Mouse (Mus musculus) limb, embryonic 14.5 days (tissue): Measurements from ENCODE around the gene Sh3glb2. TPM values are rescaled to one million over a fixed set of nuclear protein-coding genes. Genes with fewer than 3 reads are reported as not detected.

ENCODE experiments used
- ATAC-seq: fragments of 200-750 bp; cut with Nextera tagmentation; 2 replicates; pipeline ENCODE4 v1.8.0; 2017; ENCODE audit warnings: low read depth, moderate number of reproducible peaks, moderate TSS enrichment; ENCODE audit not compliant: low FRiP score
- DNase-seq: peaks from one replicate; pipeline ENCODE4 v3.0.0-alpha.2; 2015; ENCODE audit warnings: low spot score
- H3K27ac ChIP-seq: fragments of 300-500 bp; sonication (generic); replicated peaks from 2 replicates; pipeline ENCODE4 v1.5.1; 2014; ENCODE audit warnings: low read depth, mild to moderate bottlenecking, low read length, moderate library complexity, mixed read lengths
- H3K27me3 ChIP-seq: fragments of 300-500 bp; sonication (generic); 2 replicates; pipeline ENCODE4 v1.6.1; 2014; ENCODE audit warnings: low read length, mixed read lengths; ENCODE audit not compliant: control insufficient read depth, insufficient read depth
- H3K36me3 ChIP-seq: fragments of 300-500 bp; sonication (generic); 2 replicates; pipeline ENCODE4 v1.6.1; 2014; ENCODE audit warnings: mild to moderate bottlenecking, low read length, moderate library complexity, mixed read lengths; ENCODE audit not compliant: control insufficient read depth, insufficient read depth
- H3K4me1 ChIP-seq: fragments of 300-500 bp; sonication (generic); 2 replicates; pipeline ENCODE4 v1.6.1; 2014; ENCODE audit warnings: antibody characterized with exemption, low read length, mixed read lengths; ENCODE audit not compliant: control insufficient read depth, insufficient read depth
- H3K4me2 ChIP-seq: fragments of 300-500 bp; sonication (generic); replicated peaks from 2 replicates; pipeline ENCODE4 v1.6.1; 2014; ENCODE audit warnings: low read depth, mild to moderate bottlenecking, low read length, moderate library complexity; ENCODE audit not compliant: severe bottlenecking
- H3K4me3 ChIP-seq: fragments of 300-500 bp; sonication (generic); replicated peaks from 2 replicates; pipeline ENCODE4 v1.5.1; 2014; ENCODE audit warnings: low read length
- H3K9ac ChIP-seq: fragments of 300-500 bp; sonication (generic); 2 replicates; pipeline ENCODE4 v1.6.1; 2014; ENCODE audit warnings: mild to moderate bottlenecking, low read depth, low read length, moderate library complexity; ENCODE audit not compliant: severe bottlenecking
- H3K9me3 ChIP-seq: fragments of 300-500 bp; sonication (generic); 2 replicates; pipeline ENCODE4 v1.6.1; 2016; ENCODE audit warnings: low read length; ENCODE audit not compliant: control insufficient read depth
- POLR2A ChIP-seq: fragments of 200-500 bp; IDR thresholded peaks from 2 replicates; pipeline ENCODE4 v1.8.0; 2012; ENCODE audit warnings: inconsistent platforms, mild to moderate bottlenecking, moderate library complexity, borderline replicate concordance; ENCODE audit not compliant: insufficient read depth, insufficient read length; ENCODE audit errors: extremely low read depth
- WGBS: fragments of 180-500 bp; shearing (Covaris S2); extraction: QIAGEN DNeasy Blood & Tissue Kit; methylation state at CpG from one replicate; pipeline ENCODE4 v1.1.7; 2014; 5-methylcytosine and 5-hydroxymethylcytosine counted together
- polyA plus RNA-seq, 2 experiments: library from polyadenylated mRNA; depleted of rRNA in 1 of 2; stranded (reverse) in 1 of 2; unstranded in 1 of 2; fragments of >200 nt; fragmentation: Nextera tagmentation in 1 of 2; extraction: Ambion mirVana in 1 of 2; gene quantifications; 2 replicates each; pipeline versions ENCODE4 v1.2.1 to v1.2.3; 2012 to 2014

Sh3glb2 gene
- polyA plus RNA-seq, 2 experiments, result 64.8 to 122 TPM

DNA sequence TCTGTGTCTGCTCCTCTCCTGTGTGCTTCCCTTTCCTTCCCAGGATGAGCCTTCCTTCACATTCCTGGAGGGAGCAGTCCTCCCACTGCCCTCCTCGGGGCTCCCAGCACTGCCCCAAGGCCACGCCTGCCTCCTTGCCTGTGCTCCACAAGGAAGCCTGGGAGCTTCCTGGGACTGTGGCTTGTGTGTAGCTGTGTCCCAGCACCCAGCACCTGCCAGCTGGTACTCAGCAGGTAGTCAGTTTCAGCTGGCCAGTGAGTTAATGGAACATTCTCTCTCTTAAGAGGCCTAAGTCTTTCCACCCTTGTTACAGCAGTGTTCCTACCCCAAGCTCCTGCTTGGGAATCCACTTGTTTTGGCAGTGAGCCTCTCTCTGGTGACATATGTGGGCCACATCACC, 43.7 kb upstream of the Sh3glb2 start:
- Histone ChIP-seq H3K4me2 (no peak overlapping the region), H3K4me1 (no peaks in the 10 kb centered on the region), H3K27ac (no peak overlapping the region), H3K9ac (no peak overlapping the region), H3K27me3 (no peaks in the 10 kb centered on the region), H3K9me3 (no peaks in the 10 kb centered on the region), H3K36me3 (peaks cover 60% of the 10 kb centered on the region), H3K4me3 (no peak overlapping the region)
- ATAC-seq (no peak), DNase-seq (no peak)
- 68% methylated on average over 2 of the region's 2 CpGs for WGBS
- no peak for TF ChIP-seq POLR2A

DNA sequence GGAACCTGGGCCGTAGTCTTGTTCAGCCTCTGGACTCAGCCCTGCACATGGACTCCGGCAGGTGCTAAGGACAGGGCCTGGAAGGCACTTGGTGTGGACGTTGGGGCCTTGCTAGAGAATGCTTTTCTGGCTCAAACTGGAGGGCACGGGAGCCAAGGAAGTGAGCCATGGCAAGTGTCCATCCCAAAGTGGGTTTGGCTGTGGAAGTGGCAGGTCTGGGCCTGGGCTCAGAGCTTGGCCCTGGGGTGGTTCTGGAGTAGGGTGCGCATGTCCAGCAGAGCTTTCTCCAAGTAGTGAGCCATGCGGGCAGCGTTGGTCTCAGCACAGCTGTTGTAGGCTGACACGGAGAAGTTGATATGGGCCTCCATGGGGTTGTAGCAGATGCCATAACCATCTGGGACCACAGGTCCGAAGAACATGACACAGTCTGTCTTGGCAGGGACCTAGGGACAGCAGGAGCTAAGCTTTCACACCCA, 43.3 kb upstream of the Sh3glb2 start:
- WGBS, result 83% methylated on average over 9 of the region's 9 CpGs
- Histone ChIP-seq H3K9ac (no peak overlapping the region), H3K27me3 (no peaks in the 10 kb centered on the region), H3K4me2 (no peak overlapping the region), H3K4me3 (no peak overlapping the region), H3K9me3 (no peaks in the 10 kb centered on the region), H3K27ac (no peak overlapping the region), H3K4me1 (no peaks in the 10 kb centered on the region), H3K36me3 (peaks cover 59% of the 10 kb centered on the region)
- TF ChIP-seq POLR2A, result no peak
- no peak for DNase-seq
- no peak for ATAC-seq

DNA sequence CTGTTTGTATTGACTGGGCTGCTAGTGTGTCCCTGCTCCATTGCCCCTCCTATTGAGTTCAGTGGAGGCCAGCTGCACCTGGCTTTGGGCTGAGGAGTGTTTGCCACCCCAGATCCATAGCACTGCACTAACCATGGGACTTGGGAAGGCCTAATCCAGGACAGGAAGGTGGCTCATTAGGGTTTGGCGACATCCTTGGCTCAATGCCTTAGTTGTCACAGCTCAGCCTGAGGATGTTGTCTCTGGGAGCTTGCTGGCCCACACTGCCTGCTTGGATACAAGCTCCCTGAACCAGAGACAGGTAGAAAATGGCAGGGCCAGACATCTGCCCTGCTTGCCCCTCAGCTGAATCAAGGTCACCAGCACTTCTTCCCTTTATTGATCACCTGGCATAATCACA, 42.4 kb upstream of the Sh3glb2 start:
- H3K9me3 ChIP-seq, result no peaks in the 10 kb centered on the region
- TF ChIP-seq POLR2A, result no peak
- DNase-seq (no peak), ATAC-seq (no peak)
- no peak overlapping the region for H3K4me3 ChIP-seq
- no peak overlapping the region for H3K27ac ChIP-seq
- no peak overlapping the region for H3K4me2 ChIP-seq
- peaks cover 60% of the 10 kb centered on the region for H3K36me3 ChIP-seq
- no peaks in the 10 kb centered on the region for H3K4me1 ChIP-seq
- H3K27me3 ChIP-seq, result no peaks in the 10 kb centered on the region
- H3K9ac ChIP-seq, result no peak overlapping the region
- 82% methylated on average over 1 of the region's 1 CpGs for WGBS

DNA sequence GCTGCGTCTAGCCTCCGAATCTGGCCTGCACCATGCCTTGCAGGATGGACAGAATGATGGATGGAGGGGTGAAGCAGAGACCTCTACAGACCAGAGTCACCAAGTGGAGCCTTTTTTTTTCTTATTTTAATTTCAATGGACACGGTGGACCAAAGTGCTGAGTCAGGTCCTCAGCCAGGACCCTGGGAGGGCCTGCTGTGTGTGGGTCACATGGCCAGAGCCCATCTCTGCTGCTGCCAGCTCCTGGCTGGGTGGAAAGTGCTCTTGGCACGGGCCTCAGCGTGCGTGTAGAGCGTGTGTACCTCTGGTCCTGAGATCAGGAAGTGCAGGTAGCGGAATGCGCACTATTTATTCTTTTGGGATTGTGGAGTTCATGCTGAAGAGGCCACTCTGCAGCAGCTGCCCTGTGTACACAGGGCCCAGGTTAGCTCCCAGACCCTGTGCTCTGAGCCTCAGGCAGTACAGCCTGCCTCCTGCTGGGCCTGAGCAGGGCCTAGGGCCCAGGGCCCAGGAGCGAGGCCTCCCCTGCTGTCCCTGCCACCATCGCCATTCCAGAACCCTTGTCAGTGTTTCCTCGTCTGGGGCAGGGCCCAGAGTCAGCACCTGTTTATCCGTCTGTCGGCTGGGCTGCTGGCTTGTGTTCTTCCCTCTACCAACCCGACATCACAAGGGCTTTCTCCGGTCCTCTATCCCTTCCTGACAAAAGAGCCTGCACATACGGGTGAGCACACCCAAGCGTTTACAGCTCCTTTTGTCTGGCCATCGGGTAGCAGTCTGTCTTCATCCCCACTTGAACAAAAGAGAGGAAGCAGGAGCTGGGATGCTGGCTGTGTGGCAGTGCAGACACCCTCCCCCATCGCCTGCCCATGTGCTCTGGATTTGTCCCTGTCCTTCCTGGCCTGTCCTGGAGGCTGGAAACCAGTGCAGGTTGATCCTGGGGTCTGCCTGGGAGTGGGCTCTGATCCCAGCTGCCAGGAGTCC, 40.3 kb upstream of the Sh3glb2 start:
- DNase-seq (no peak), ATAC-seq (no peak)
- 0 out of 2 replicates have a peak overlapping the region, but pooled peaks have one; percentile 25 for H3K9ac ChIP-seq
- H3K27me3 ChIP-seq, result no peaks in the 10 kb centered on the region
- H3K4me2 ChIP-seq, result no peak overlapping the region
- H3K9me3 ChIP-seq, result no peaks in the 10 kb centered on the region
- H3K36me3 ChIP-seq, result peaks cover 66% of the 10 kb centered on the region
- H3K4me1 ChIP-seq, result no peaks in the 10 kb centered on the region
- no peak overlapping the region for H3K4me3 ChIP-seq
- 65% methylated on average over 20 of the region's 20 CpGs for WGBS
- TF ChIP-seq POLR2A, result no peak
- no peak overlapping the region for H3K27ac ChIP-seq

DNA sequence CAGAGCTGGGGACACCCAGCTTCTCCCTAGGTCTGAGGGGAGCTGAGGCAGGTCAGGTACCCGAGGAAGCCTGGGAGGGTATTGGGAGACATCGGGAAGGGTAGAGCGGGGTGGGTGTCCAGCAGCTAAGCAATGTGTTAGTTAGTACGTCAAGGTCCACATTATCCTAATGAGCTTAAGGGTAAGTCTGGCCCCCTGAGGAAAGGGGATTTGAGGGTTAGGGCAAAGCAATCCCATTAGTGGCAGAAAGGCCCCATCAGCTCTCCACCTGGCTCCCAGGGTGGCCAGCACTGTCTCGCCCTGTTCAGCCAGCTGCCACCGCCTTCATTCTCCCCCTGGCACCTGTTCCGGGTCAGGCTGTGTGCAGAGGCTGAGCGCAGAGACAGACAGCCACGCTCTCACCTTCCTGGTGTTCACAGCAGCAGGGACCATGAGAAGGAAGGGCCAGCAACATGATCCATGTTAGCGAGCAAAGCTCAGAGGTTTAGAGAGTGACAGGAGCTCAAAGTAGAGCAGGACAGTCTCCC, 38.9 kb upstream of the Sh3glb2 start:
- H3K9me3 ChIP-seq, result no peaks in the 10 kb centered on the region
- H3K4me1 ChIP-seq, result peaks cover 6% of the 10 kb centered on the region
- 81% methylated on average over 10 of the region's 10 CpGs for WGBS
- H3K9ac ChIP-seq, result no peak overlapping the region
- H3K36me3 ChIP-seq, result peaks cover 61% of the 10 kb centered on the region
- ATAC-seq (no peak), DNase-seq (no peak)
- no peak overlapping the region for H3K4me2 ChIP-seq
- no peak overlapping the region for H3K27ac ChIP-seq
- H3K4me3 ChIP-seq, result no peak overlapping the region
- no peaks in the 10 kb centered on the region for H3K27me3 ChIP-seq
- TF ChIP-seq POLR2A, result no peak
